Mouse (Mus musculus) embryonic facial prominence, embryonic 14.5 days (tissue): ENCODE measurements around the gene Ifi203. TPM values are rescaled to one million over a fixed set of nuclear protein-coding genes. Genes with fewer than 3 reads are reported as not detected.
"Not testable (repeated sequence)": the region's sequence is repeated elsewhere in the genome, so short reads cannot be mapped to it uniquely, and the experiment has no call there.

Source experiments
- ATAC-seq: fragments of 200-750 bp; cut with Nextera tagmentation; 2 replicates; pipeline ENCODE4 v1.8.0; 2017; ENCODE audit warnings: low read depth, moderate number of reproducible peaks, moderate TSS enrichment
- DNase-seq: peaks from one replicate; pipeline ENCODE4 v3.0.0-alpha.2; 2015; ENCODE audit warnings: low spot score
- H3K27ac ChIP-seq: fragments of 300-500 bp; sonication (generic); replicated peaks from 2 replicates; pipeline ENCODE4 v1.5.1; 2014; ENCODE audit warnings: low read depth, mild to moderate bottlenecking, low read length, moderate library complexity
- H3K27me3 ChIP-seq: fragments of 300-500 bp; sonication (generic); replicated peaks from 2 replicates; pipeline ENCODE4 v1.6.1; 2014; ENCODE audit warnings: low read length; ENCODE audit not compliant: control insufficient read depth, insufficient read depth
- H3K36me3 ChIP-seq: fragments of 300-500 bp; sonication (generic); 2 replicates; pipeline ENCODE4 v1.6.1; 2014; ENCODE audit warnings: low read length, mixed read lengths; ENCODE audit not compliant: control insufficient read depth, insufficient read depth
- H3K4me1 ChIP-seq: fragments of 300-500 bp; sonication (generic); 2 replicates; pipeline ENCODE4 v1.6.1; 2014; ENCODE audit warnings: antibody characterized with exemption, low read length; ENCODE audit not compliant: control insufficient read depth, insufficient read depth
- H3K4me2 ChIP-seq: fragments of 300-500 bp; sonication (generic); 2 replicates; pipeline ENCODE4 v1.6.1; 2014; ENCODE audit warnings: low read depth, mild to moderate bottlenecking, low read length, moderate library complexity, mixed read lengths
- H3K4me3 ChIP-seq: fragments of 300-500 bp; sonication (generic); 2 replicates; pipeline ENCODE4 v1.5.1; 2014; ENCODE audit warnings: low read depth, mild to moderate bottlenecking, low read length
- H3K9ac ChIP-seq: fragments of 300-500 bp; sonication (generic); 2 replicates; pipeline ENCODE4 v1.6.1; 2014; ENCODE audit warnings: low read depth, mild to moderate bottlenecking, low read length, moderate library complexity, mixed read lengths
- H3K9me3 ChIP-seq: fragments of 300-500 bp; sonication (generic); 2 replicates; pipeline ENCODE4 v1.6.1; 2016; ENCODE audit warnings: low read length; ENCODE audit not compliant: control insufficient read depth
- WGBS: fragments of 180-500 bp; shearing (Covaris S2); extraction: QIAGEN DNeasy Blood & Tissue Kit; methylation state at CpG from one replicate; pipeline ENCODE4 v1.1.7; 2014; 5-methylcytosine and 5-hydroxymethylcytosine counted together
- polyA plus RNA-seq: library from polyadenylated mRNA; unstranded; fragments of >200 nt; fragmentation: Nextera tagmentation; extraction: Ambion mirVana; gene quantifications from 2 replicates; pipeline ENCODE4 v1.2.1, GENCODE M21; 2014

Gene Ifi203
- polyA plus RNA-seq, 1 experiment from 2014 or later: 1.2 TPM

- ATAC-seq (no peak), DNase-seq (no peak)
- no peaks in the 10 kb centered on the region for H3K27me3 ChIP-seq
- no peak overlapping the region for H3K4me3 ChIP-seq
- no peak overlapping the region for H3K27ac ChIP-seq
- no peak overlapping the region for H3K9ac ChIP-seq
- no peaks in the 10 kb centered on the region for H3K36me3 ChIP-seq
- WGBS: 83% methylated on average over 2 of the region's 2 CpGs
- no peaks in the 10 kb centered on the region for H3K9me3 ChIP-seq
- H3K4me1 ChIP-seq: no peaks in the 10 kb centered on the region
- H3K4me2 ChIP-seq: no peak overlapping the region
Observed at GRCm38 (mm10) chr1:173911808-173912464, 30.5 kb downstream of the Ifi203 start.

GRCm38 (mm10) chr1:173908390-173908789 is 34.1 kb downstream of the Ifi203 start:
- not testable (repeated sequence) for H3K27me3 ChIP-seq, H3K4me1 ChIP-seq, H3K4me2 ChIP-seq, H3K27ac ChIP-seq, ATAC-seq, H3K36me3 ChIP-seq, DNase-seq, H3K9me3 ChIP-seq, H3K9ac ChIP-seq, H3K4me3 ChIP-seq

- H3K4me3 ChIP-seq, H3K9me3 ChIP-seq, ATAC-seq, DNase-seq, H3K27me3 ChIP-seq, H3K27ac ChIP-seq, H3K4me2 ChIP-seq, H3K36me3 ChIP-seq, H3K9ac ChIP-seq, H3K4me1 ChIP-seq: not testable (repeated sequence)
- 82% methylated on average over 3 of the region's 4 CpGs for WGBS
Observed at GRCm38 (mm10) chr1:173905885-173906284, 36.6 kb downstream of the Ifi203 start.

- not testable (repeated sequence) for H3K9ac ChIP-seq, H3K4me3 ChIP-seq, H3K4me2 ChIP-seq, H3K27ac ChIP-seq, ATAC-seq, H3K36me3 ChIP-seq, H3K9me3 ChIP-seq, DNase-seq, H3K4me1 ChIP-seq, H3K27me3 ChIP-seq
Observed at GRCm38 (mm10) chr1:173889741-173890140, 52.7 kb downstream of the Ifi203 start.

- not testable (repeated sequence) for H3K27me3 ChIP-seq, DNase-seq, H3K36me3 ChIP-seq, ATAC-seq, H3K9ac ChIP-seq, H3K4me3 ChIP-seq, H3K4me2 ChIP-seq, H3K27ac ChIP-seq, H3K4me1 ChIP-seq, H3K9me3 ChIP-seq
- 100% methylated on average over 1 of the region's 2 CpGs for WGBS
Observed at GRCm38 (mm10) chr1:173887026-173887787, 55.3 kb downstream of the Ifi203 start.

DNA sequence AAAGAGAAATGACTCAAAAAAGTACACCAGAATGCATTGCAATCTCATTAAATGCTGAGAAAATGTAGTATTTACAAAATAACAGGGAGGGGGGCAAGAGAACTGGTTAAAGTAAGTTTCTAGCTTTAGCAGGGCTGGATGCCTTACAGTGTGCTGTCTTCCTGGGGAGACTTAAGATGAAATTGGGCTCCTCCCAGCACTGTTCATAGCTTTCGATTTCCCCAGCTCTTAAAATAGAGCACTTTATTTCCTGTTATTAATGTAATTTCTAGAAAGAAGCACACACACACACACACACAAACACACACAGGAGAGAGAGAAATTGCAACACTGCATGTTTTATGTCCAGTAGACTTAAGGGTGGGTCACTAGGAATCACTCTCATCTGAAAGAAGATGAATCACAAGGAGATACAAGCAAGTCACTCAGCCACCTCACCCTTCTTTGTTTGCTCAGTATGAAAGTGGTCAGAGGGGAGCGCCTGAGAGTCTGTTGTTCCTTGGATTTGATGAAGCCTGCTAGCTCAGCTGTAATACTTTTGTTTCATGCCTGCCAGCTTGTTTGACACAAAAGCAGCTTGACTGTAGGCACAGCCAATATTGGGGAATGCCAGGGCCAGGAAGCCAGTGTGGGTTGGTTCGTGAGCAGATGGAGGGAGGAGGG is 62.3 kb downstream of the Ifi203 start:
- H3K9ac ChIP-seq, H3K4me2 ChIP-seq, H3K4me3 ChIP-seq, H3K27me3 ChIP-seq, H3K9me3 ChIP-seq, H3K27ac ChIP-seq, ATAC-seq, H3K36me3 ChIP-seq, H3K4me1 ChIP-seq, DNase-seq: not testable (repeated sequence)
- WGBS: 47% methylated on average over 3 of the region's 3 CpGs

DNA sequence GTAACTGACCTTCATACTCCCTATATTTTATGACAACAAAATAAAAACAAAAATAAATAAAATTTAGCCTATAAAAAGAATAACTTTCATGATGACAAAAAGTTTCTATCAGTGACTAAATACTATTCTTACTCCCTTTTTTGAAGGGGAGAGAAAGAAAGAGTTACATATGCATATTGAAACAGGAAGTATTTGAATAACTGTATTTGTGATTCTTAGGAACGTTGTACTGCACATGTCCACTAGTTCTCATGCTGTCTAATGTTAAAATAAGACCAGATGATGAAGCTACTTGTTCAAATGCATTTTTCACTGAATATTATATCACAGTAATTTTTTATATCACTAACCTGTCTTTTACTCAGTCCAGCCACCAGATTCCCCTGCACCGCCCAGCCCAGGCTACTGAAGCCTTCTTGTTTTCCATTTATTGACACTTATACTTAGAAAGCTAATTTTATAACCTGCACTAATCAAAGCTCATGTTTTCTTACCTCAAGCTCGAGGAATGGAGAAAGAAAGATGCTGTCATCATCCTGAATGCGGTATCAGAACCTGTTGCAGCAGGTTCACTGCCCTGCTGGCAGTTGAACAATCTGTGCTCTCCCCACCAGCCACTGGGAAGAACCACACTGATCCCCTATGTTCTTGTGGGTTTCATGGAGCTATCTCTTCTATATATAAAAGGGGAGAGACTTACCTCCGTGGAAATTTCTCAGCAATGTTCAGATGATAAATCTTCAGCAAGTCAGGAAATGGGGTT is 63.1 kb downstream of the Ifi203 start:
- not testable (repeated sequence) for H3K27ac ChIP-seq, H3K36me3 ChIP-seq, H3K27me3 ChIP-seq, H3K9me3 ChIP-seq, H3K4me1 ChIP-seq, ATAC-seq, H3K4me3 ChIP-seq, DNase-seq, H3K4me2 ChIP-seq, H3K9ac ChIP-seq
- 75% methylated on average over 5 of the region's 5 CpGs for WGBS

GRCm38 (mm10) chr1:173878264-173878663 is 64.2 kb downstream of the Ifi203 start:
- DNase-seq, H3K4me1 ChIP-seq, H3K27me3 ChIP-seq, H3K36me3 ChIP-seq, H3K4me3 ChIP-seq, H3K4me2 ChIP-seq, H3K9ac ChIP-seq, H3K9me3 ChIP-seq, ATAC-seq, H3K27ac ChIP-seq: not testable (repeated sequence)
- 95% methylated on average over 6 of the region's 6 CpGs for WGBS
